Mouse (Mus musculus) myocyte (in vitro differentiated cells): ENCODE data around the gene Riox1.

Experiments used
- E2F4 ChIP-seq: IDR thresholded peaks from one replicate; pipeline ENCODE4 v1.6.1; 2011; ENCODE audit warnings: mild to moderate bottlenecking, control low read depth, moderate library complexity; ENCODE audit not compliant: insufficient read depth
- MAX ChIP-seq: IDR thresholded peaks from one replicate; pipeline ENCODE4 v1.6.1; 2011; ENCODE audit warnings: low read depth, mild to moderate bottlenecking, control low read depth
- MYOD1 ChIP-seq, 3 experiments: IDR thresholded peaks; one replicate each; pipeline ENCODE4 v1.6.1; 2011; ENCODE audit warnings: control low read depth in 2 of 3, low read depth in 2 of 3, mild to moderate bottlenecking in 2 of 3, moderate library complexity in 1 of 3; ENCODE audit not compliant: insufficient read length in 2 of 3, control insufficient read depth in 1 of 3
- MYOG ChIP-seq, 3 experiments: IDR thresholded peaks; one replicate each; pipeline ENCODE4 v1.6.1; 2011; ENCODE audit warnings: control low read depth in 2 of 3, low read depth in 2 of 3, mild to moderate bottlenecking in 2 of 3; ENCODE audit not compliant: insufficient read length in 2 of 3, control insufficient read depth in 1 of 3, insufficient read depth in 1 of 3
- POLR2A ChIP-seq: IDR thresholded peaks from one replicate; pipeline ENCODE4 v1.6.1; 2011; ENCODE audit warnings: low read depth, mild to moderate bottlenecking, control low read depth, moderate library complexity; ENCODE audit not compliant: insufficient read length
- POLR2AphosphoS2 ChIP-seq: IDR thresholded peaks from one replicate; pipeline ENCODE4 v1.6.1; 2011; ENCODE audit warnings: low read depth, control low read depth; ENCODE audit not compliant: insufficient read length
- REST ChIP-seq: IDR thresholded peaks from one replicate; pipeline ENCODE4 v1.6.1; 2011; ENCODE audit warnings: mild to moderate bottlenecking, control low read depth, moderate library complexity; ENCODE audit not compliant: insufficient read depth, insufficient read length
- USF1 ChIP-seq: IDR thresholded peaks from one replicate; pipeline ENCODE4 v1.6.1; 2011; ENCODE audit warnings: low read depth, mild to moderate bottlenecking, control low read depth, moderate library complexity

- no peak for TF ChIP-seq MYOG (IDR thresholded peaks at IDR 0.05; ENCODE audit: control insufficient read depth in 1 of 3, insufficient read depth in 1 of 3, insufficient read length in 2 of 3, low read depth in 2 of 3)
- TF ChIP-seq POLR2A: no peak
- no peak for TF ChIP-seq MYOD1 (IDR thresholded peaks at IDR 0.05; ENCODE audit: control insufficient read depth in 1 of 3, insufficient read length in 2 of 3, low read depth in 2 of 3)
- TF ChIP-seq MAX: no peak
- no peak for TF ChIP-seq E2F4
- no peak for TF ChIP-seq POLR2AphosphoS2
- no peak for TF ChIP-seq USF1
- TF ChIP-seq REST: no peak
Observed at GRCm38 (mm10) chr12:83927747-83928146, 22.7 kb upstream of the Riox1 start.
